Mouse (Mus musculus) hindbrain, embryonic 15.5 days (tissue): Measurements from ENCODE around the gene Fcgr2b. TPM values are rescaled to one million over a fixed set of nuclear protein-coding genes. Genes with fewer than 3 reads are reported as not detected.

Experiments
- ATAC-seq: fragments of 200-750 bp; cut with Nextera tagmentation; 2 replicates; pipeline ENCODE4 v1.8.0; 2017; ENCODE audit warnings: low read depth, moderate number of reproducible peaks, moderate TSS enrichment; ENCODE audit not compliant: low FRiP score
- H3K27ac ChIP-seq: fragments of 300-500 bp; sonication (generic); replicated peaks from 2 replicates; pipeline ENCODE4 v1.5.1; 2015; ENCODE audit warnings: mild to moderate bottlenecking, inconsistent platforms
- H3K27me3 ChIP-seq: fragments of 300-500 bp; sonication (generic); 2 replicates; pipeline ENCODE4 v1.6.1; 2015; ENCODE audit warnings: control low read depth, inconsistent platforms
- H3K36me3 ChIP-seq: fragments of 300-500 bp; sonication (generic); 2 replicates; pipeline ENCODE4 v1.6.1; 2015; ENCODE audit warnings: control low read depth, inconsistent platforms
- H3K4me1 ChIP-seq: fragments of 300-500 bp; sonication (generic); replicated peaks from 2 replicates; pipeline ENCODE4 v1.6.1; 2015; ENCODE audit warnings: control low read depth, inconsistent platforms
- H3K4me2 ChIP-seq: fragments of 300-500 bp; sonication (generic); 2 replicates; pipeline ENCODE4 v1.6.1; 2015; ENCODE audit warnings: moderate library complexity, mild to moderate bottlenecking, inconsistent platforms
- H3K4me3 ChIP-seq: fragments of 300-500 bp; sonication (generic); 2 replicates; pipeline ENCODE4 v1.5.1; 2015; ENCODE audit warnings: mild to moderate bottlenecking, inconsistent platforms
- H3K9ac ChIP-seq: fragments of 300-500 bp; sonication (generic); 2 replicates; pipeline ENCODE4 v1.6.1; 2015; ENCODE audit warnings: inconsistent platforms
- H3K9me3 ChIP-seq: fragments of 300-500 bp; sonication (generic); 2 replicates; pipeline ENCODE4 v1.6.1; 2016; ENCODE audit warnings: control low read depth, inconsistent platforms
- WGBS: fragments of 180-500 bp; shearing (Covaris S2); methylation state at CpG from one replicate; pipeline ENCODE4 v1.1.7; 2015; 5-methylcytosine and 5-hydroxymethylcytosine counted together
- polyA plus RNA-seq: library from polyadenylated mRNA; unstranded; fragments of >200 nt; fragmentation: Nextera tagmentation; extraction: Ambion mirVana; gene quantifications from 2 replicates; pipeline ENCODE4 v1.2.1, GENCODE M21; 2015

Gene Fcgr2b
- polyA plus RNA-seq: 1.7 and 2.6 TPM in 2 replicates

- H3K27ac ChIP-seq: no peak within 1 kb of the TSS
- H3K9ac ChIP-seq: no peak within 1 kb of the TSS
- no peak within 1 kb of the TSS for H3K4me3 ChIP-seq
- no peak for ATAC-seq
- 92% methylated on average over 5 of the region's 5 CpGs for WGBS
- H3K4me2 ChIP-seq: no peak within 1 kb of the TSS
- H3K4me1 ChIP-seq: no peaks in the 10 kb centered on the region
- H3K9me3 ChIP-seq: no peaks in the 10 kb centered on the region
- no peaks in the 10 kb centered on the region for H3K36me3 ChIP-seq
- no peaks in the 10 kb centered on the region for H3K27me3 ChIP-seq
Observed at GRCm38 (mm10) chr1:170976447-170976846, at the start of gene Fcgr2b. Fcgr2b (minus strand) TSS chr1:170976547.

GRCm38 (mm10) chr1:171019311-171019950 lies 43.1 kb upstream of the Fcgr2b start:
- WGBS: 67% methylated on average over 7 of the region's 7 CpGs
- Histone ChIP-seq H3K36me3 (no peaks in the 10 kb centered on the region), H3K27me3 (no peaks in the 10 kb centered on the region), H3K4me1 (no peaks in the 10 kb centered on the region), H3K9ac (no peak overlapping the region), H3K27ac (no peak overlapping the region), H3K4me2 (no peak overlapping the region), H3K4me3 (no peak overlapping the region), H3K9me3 (no peaks in the 10 kb centered on the region)
- no peak for ATAC-seq

GRCm38 (mm10) chr1:171018737-171019136 lies 42.4 kb upstream of the Fcgr2b start, which contains the start of gene Fcgr4:
Fcgr4 (plus strand) TSS chr1:171018920.
- no peak for ATAC-seq
- H3K4me2 ChIP-seq: no peak within 1 kb of the TSS
- 88% methylated on average over 2 of the region's 2 CpGs for WGBS
- no peak within 1 kb of the TSS for H3K27ac ChIP-seq
- no peaks in the 10 kb centered on the region for H3K36me3 ChIP-seq
- no peaks in the 10 kb centered on the region for H3K27me3 ChIP-seq
- H3K4me3 ChIP-seq: no peak within 1 kb of the TSS
- no peak within 1 kb of the TSS for H3K9ac ChIP-seq
- no peaks in the 10 kb centered on the region for H3K4me1 ChIP-seq
- no peaks in the 10 kb centered on the region for H3K9me3 ChIP-seq

GRCm38 (mm10) chr1:171017468-171018158 lies 41.3 kb upstream of the Fcgr2b start:
- no peaks in the 10 kb centered on the region for H3K27me3 ChIP-seq
- H3K9ac ChIP-seq: no peak overlapping the region
- 66% methylated on average over 6 of the region's 6 CpGs for WGBS
- no peaks in the 10 kb centered on the region for H3K4me1 ChIP-seq
- H3K4me2 ChIP-seq: no peak overlapping the region
- H3K36me3 ChIP-seq: no peaks in the 10 kb centered on the region
- H3K4me3 ChIP-seq: no peak overlapping the region
- no peak overlapping the region for H3K27ac ChIP-seq
- no peak for ATAC-seq
- H3K9me3 ChIP-seq: no peaks in the 10 kb centered on the region

GRCm38 (mm10) chr1:171016676-171017356 lies 40.5 kb upstream of the Fcgr2b start:
- no peak for ATAC-seq
- Histone ChIP-seq H3K9ac (no peak overlapping the region), H3K9me3 (no peaks in the 10 kb centered on the region), H3K4me3 (no peak overlapping the region), H3K4me2 (no peak overlapping the region), H3K4me1 (no peaks in the 10 kb centered on the region), H3K27ac (no peak overlapping the region), H3K36me3 (no peaks in the 10 kb centered on the region), H3K27me3 (no peaks in the 10 kb centered on the region)
- 88% methylated on average over 6 of the region's 6 CpGs for WGBS

- H3K4me2 ChIP-seq: no peak overlapping the region
- no peaks in the 10 kb centered on the region for H3K9me3 ChIP-seq
- no peak overlapping the region for H3K9ac ChIP-seq
- no peak overlapping the region for H3K27ac ChIP-seq
- WGBS: 85% methylated on average over 4 of the region's 4 CpGs
- H3K4me1 ChIP-seq: no peaks in the 10 kb centered on the region
- H3K4me3 ChIP-seq: no peak overlapping the region
- no peaks in the 10 kb centered on the region for H3K36me3 ChIP-seq
- ATAC-seq: no peak
- H3K27me3 ChIP-seq: no peaks in the 10 kb centered on the region
Observed at GRCm38 (mm10) chr1:171011733-171012132, 35.4 kb upstream of the Fcgr2b start.

- Histone ChIP-seq H3K27ac (no peak overlapping the region), H3K9me3 (no peaks in the 10 kb centered on the region), H3K27me3 (no peaks in the 10 kb centered on the region), H3K4me3 (no peak overlapping the region), H3K9ac (no peak overlapping the region), H3K4me2 (no peak overlapping the region), H3K36me3 (no peaks in the 10 kb centered on the region), H3K4me1 (no peaks in the 10 kb centered on the region)
- 92% methylated on average over 2 of the region's 2 CpGs for WGBS
- ATAC-seq: no peak
Observed at GRCm38 (mm10) chr1:171006905-171007304, 30.6 kb upstream of the Fcgr2b start.

- ATAC-seq: no peak
- no peak overlapping the region for H3K4me3 ChIP-seq
- no peak overlapping the region for H3K9ac ChIP-seq
- no peak overlapping the region for H3K4me2 ChIP-seq
- H3K9me3 ChIP-seq: no peaks in the 10 kb centered on the region
- H3K27ac ChIP-seq: no peak overlapping the region
- no peaks in the 10 kb centered on the region for H3K4me1 ChIP-seq
- H3K36me3 ChIP-seq: no peaks in the 10 kb centered on the region
- no peaks in the 10 kb centered on the region for H3K27me3 ChIP-seq
- WGBS: 96% methylated on average over 4 of the region's 4 CpGs
Observed at GRCm38 (mm10) chr1:171006335-171006734, 30.0 kb upstream of the Fcgr2b start.

- Histone ChIP-seq H3K4me1 (no peaks in the 10 kb centered on the region), H3K36me3 (no peaks in the 10 kb centered on the region), H3K9me3 (no peaks in the 10 kb centered on the region), H3K27me3 (no peaks in the 10 kb centered on the region), H3K27ac (no peak overlapping the region), H3K9ac (no peak overlapping the region), H3K4me3 (no peak overlapping the region), H3K4me2 (no peak overlapping the region)
- no peak for ATAC-seq
Observed at GRCm38 (mm10) chr1:171005586-171005985, 29.2 kb upstream of the Fcgr2b start.

GRCm38 (mm10) chr1:171005081-171005480 lies 28.7 kb upstream of the Fcgr2b start:
- Histone ChIP-seq H3K4me3 (no peak overlapping the region), H3K27me3 (no peaks in the 10 kb centered on the region), H3K27ac (no peak overlapping the region), H3K9ac (no peak overlapping the region), H3K9me3 (no peaks in the 10 kb centered on the region), H3K4me2 (no peak overlapping the region), H3K36me3 (no peaks in the 10 kb centered on the region), H3K4me1 (no peaks in the 10 kb centered on the region)
- 69% methylated on average over 6 of the region's 6 CpGs for WGBS
- ATAC-seq: no peak

- Histone ChIP-seq H3K9me3 (no peaks in the 10 kb centered on the region), H3K27ac (no peak overlapping the region), H3K36me3 (no peaks in the 10 kb centered on the region), H3K9ac (no peak overlapping the region), H3K27me3 (no peaks in the 10 kb centered on the region), H3K4me1 (no peaks in the 10 kb centered on the region), H3K4me2 (no peak overlapping the region), H3K4me3 (no peak overlapping the region)
- ATAC-seq: no peak
Observed at GRCm38 (mm10) chr1:170999811-171000210, 23.5 kb upstream of the Fcgr2b start.
